Mouse (Mus musculus) gastrocnemius, postnatal 36 days (tissue): ENCODE measurements at regions not wholly inside any gene's neighbourhood (a gene's known extent, or its start where the extent isn't known, plus 50 kb on each side); places are given as distances from the start of the nearest gene placed in this dataset.
"Not testable (repeated sequence)": the region's sequence is repeated elsewhere in the genome, so short reads cannot be mapped to it uniquely, and the experiment has no call there.

Source experiments
- DNase-seq, 2 experiments: peaks; one replicate each; pipeline ENCODE4 v3.0.0; 2022
- intact Hi-C: fragments of 180-260 bp; cut with DNase I; formaldehyde crosslinking; loops from one replicate; pipeline ENCODE4 v1.15.1; 2025

- intact Hi-C loops: no loop called here
- DNase-seq: no peak
These were observed 741.4 kb downstream of the Adam6a start for GRCm38 (mm10) chr12:114285082-114285481.

DNA sequence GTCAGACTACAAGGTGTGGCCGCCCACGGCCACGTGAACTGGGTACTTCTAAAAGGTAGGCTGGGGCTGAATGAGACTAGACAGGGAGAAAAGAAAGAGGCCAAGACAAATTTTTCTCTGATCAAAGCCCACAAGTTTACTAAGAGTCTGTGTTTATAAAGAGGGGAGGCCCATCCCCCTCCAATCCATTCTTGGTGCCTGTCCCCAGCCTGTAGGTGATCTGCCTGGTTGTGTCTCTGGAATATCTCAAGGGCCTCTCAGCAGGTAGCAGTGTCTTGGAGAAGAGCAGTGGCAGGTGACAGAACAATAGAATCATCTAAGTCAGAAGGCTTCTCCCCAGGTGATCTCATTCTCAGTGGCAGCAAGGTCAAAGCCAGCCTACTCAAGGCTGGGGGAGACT lies 743.3 kb downstream of the Adam6a start:
- no peak for DNase-seq
- intact Hi-C loops: no loop called here

DNA sequence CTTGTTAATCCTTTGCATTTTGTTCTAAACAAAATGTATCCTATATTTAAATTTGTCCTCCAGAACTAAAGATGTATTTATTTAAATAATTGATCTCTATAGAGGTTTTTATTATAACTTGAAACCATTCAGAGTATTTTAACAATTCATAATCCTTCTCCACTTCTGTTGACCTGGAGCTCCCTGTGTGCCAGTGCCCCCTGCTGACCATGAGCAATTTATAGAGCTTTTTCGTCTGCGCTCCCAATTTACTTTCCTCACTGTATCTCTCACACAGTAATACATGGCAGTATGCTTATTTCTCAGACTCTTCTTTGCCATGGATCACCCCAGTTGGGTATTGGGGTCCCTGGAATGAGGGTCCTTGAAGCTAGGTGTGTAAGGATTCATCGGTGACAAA lies 747.4 kb downstream of the Adam6a start:
- intact Hi-C loops: no loop called here
- DNase-seq: no peak

DNA sequence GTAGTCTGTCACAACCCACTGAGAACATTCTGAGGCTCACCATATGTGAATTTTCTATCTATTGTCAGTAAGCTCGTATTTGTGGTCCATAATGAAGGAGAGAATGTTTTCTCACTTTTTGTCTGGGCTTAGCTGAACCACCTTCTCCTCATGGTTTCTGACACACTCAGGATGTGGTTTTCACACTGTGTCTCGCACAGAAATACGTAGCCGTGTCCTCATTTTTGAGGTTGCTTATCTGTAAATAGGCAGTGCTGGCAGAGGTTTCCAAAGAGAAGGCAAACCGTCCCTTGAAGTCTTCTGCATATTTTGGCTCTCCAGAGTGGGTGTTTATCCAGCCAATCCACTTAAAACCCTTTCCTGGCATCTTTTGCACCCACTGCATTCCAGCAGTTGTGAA lies 756.1 kb downstream of the Adam6a start:
- intact Hi-C loops: no loop called here
- no peak for DNase-seq

DNA sequence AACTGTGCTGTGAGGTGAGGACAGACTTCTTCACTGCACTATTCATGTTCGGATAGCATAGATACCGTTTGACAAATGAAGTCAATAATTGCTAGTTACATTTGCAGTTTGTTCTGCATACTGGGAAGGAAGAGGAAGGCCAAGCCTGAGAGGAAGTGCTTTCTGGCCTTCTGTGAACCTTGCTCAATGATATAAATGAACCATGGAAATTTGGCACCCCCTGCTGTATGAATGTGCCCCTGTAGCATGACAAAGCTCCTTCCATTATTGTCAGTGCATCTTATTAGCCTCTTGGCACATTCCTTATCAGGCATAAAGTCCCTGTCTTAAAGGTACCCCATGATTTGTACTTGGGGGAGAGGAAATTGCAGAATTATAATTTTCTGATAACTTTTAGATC lies 758.0 kb downstream of the Adam6a start:
- intact Hi-C loops: no loop called here
- no peak for DNase-seq

DNA sequence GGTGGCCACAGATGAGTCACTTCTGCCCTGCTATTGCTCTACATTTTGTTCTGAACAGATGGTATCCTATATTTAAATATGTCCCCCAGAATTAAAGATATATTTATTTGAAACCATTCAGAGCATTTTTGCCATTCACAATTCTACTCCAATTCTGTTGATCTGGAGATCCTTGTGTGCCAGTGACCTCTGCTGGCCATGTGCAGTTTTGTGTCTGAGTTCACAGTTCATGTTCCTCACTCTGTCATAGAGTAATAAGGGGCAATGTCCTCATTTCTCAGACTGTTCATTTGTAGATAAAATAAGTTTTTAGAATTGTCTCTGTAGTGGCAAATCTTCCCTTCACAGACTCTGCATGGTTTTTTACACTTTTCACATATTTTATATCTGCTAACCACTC lies 788.8 kb downstream of the Adam6a start:
- no peak for DNase-seq
- intact Hi-C loops: no loop called here

GRCm38 (mm10) chr12:114366276-114366675 lies 822.6 kb downstream of the Adam6a start:
- intact Hi-C loops: no loop called here
- no peak for DNase-seq

GRCm38 (mm10) chr12:114378696-114379350 lies 835.1 kb downstream of the Adam6a start:
- peak in 1 of 2 experiments; percentile 15 for DNase-seq
- intact Hi-C loops: not testable (repeated sequence)

GRCm38 (mm10) chr12:114391447-114391846 lies 847.7 kb downstream of the Adam6a start:
- DNase-seq: no peak

DNA sequence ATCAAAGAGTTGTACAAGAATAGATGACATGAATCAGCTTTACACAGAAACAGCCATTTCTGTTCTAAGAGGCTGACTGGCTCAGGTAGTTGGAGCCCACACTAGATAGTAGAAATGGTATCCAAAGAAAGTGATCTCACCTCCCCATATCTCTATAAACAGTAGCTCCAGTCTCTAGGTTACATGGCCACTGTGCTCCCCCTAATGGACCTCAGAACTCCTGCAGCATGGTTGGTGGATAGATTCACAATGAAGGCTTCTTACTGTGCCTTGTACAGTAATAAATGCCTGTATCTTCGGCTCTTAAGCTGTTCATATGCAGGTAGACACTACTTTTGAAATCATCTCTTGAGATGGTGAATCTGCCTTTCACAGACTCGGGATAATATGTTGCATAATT lies 862.5 kb downstream of the Adam6a start:
- intact Hi-C loops: no loop called here
- no peak for DNase-seq

More at GRCm38 (mm10) chr12:114391447-114391846, 847.7 kb downstream of the Adam6a start:
- intact Hi-C loops: no loop called here

- DNase-seq: no peak
- intact Hi-C loops: no loop called here
These were observed 890.8 kb downstream of the Adam6a start for GRCm38 (mm10) chr12:114434529-114434928.

DNA sequence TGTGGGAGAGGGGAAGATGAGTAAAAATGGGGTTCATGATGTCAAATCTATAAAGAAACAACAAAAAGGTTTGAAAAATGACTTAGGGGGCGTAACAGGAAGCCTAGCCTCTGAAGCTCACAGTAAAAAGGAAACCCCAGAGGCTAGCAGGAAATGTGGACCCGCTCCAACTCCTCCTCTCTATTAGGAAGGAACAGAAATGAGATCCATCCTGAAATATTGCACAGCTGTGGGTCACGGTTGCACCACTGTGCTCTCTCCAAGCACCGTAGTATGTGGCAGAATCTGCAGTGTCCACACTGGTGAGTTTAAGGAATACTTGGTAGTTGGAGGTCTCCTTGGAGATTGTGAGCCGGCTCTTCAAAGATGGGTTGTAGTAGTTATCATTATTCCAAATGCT lies 918.3 kb downstream of the Adam6a start:
- intact Hi-C loops: no loop called here
- DNase-seq: no peak

- intact Hi-C loops: no loop called here
- no peak for DNase-seq
These were observed 918.9 kb downstream of the Adam6a start for GRCm38 (mm10) chr12:114462566-114462965.

DNA sequence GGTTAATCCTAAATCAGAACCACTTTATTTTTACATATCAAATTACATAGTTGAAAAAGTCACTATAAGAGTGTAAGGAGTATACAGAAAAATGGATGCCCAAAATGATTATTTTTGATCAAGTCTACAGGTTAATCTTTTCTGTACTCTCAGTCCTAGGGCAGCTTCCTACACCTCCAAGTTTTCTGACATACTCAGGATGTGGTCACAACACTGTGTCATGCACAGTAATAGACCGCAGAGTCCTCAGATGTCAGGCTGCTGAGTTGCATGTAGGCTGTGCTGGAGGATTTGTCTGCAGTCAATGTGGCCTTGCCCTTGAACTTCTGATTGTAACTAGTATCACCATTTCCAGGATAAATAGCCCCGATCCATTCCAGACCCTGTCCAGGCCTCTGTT lies 925.1 kb downstream of the Adam6a start:
- intact Hi-C loops: no loop called here
- DNase-seq: no peak

DNA sequence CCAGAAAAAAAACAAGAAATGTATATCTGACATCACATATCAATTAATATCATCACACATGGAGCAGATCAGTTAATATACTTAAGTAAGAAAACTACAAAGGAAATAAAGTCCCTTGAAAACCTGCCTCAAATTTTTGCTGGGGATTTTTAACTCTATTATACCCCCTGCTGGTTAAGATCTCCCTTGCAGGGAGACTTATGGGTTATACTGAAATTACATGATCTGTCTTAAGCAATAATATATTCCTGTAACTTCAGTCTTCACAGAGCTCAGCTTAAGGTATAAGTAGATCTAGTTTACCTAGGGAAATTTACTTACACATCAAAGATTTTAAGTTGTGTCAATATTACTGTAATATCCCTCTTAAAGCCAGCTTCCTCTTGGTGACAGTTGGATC lies 929.0 kb downstream of the Adam6a start:
- intact Hi-C loops: loop anchor here (5.0 kb wide), 1 partner anchor 50 kb away; no protein-coding TSS in a partner anchor
- DNase-seq: not testable (repeated sequence)

- no peak for DNase-seq
- intact Hi-C loops: no loop called here
These were observed 935.0 kb downstream of the Adam6a start for GRCm38 (mm10) chr12:114478741-114479140.

DNA sequence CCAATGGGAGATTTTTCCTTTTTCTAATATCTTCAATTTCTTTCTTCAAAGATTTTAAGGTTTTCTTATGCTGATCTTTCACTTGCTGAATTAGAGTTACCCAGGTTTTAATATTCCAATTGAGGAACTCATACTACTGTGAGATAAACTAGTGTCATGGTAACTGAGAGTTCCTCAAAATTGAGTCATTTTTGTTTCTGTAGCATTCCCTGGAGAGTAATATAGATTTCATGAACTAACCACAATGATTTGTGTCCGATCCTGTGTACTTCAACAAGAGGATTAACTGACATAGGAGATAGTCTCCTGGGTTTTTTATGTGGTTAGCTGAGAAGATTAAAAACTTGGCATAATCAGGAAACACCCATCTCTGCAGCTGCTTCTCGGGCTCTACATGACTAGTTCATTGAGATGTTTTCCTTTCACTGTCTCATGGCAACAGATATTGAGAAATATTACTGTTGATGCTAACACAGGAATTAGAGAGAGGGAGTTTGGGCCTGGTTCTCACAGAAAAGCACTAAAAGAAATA lies 949.9 kb downstream of the Adam6a start:
- DNase-seq, intact Hi-C loops: not testable (repeated sequence)

DNA sequence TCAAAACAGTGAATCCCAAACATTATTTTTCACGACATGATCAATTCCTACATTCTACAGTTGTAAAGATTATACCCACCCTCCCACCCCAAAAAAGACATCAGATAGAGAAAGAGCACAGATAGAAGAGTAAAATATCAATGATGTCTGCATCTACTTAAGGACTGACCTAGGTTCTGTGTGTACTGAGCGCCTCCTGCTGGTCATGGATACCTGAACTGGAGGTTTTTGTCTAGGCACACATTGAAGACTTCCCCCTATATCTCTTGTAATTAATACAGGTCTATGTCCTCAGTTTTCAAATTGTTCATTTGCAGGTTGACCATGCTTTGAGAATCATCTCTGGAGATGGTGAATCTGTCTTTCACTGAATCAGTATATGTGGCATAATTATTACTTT lies 952.0 kb downstream of the Adam6a start:
- DNase-seq: no peak
- intact Hi-C loops: no loop called here

DNA sequence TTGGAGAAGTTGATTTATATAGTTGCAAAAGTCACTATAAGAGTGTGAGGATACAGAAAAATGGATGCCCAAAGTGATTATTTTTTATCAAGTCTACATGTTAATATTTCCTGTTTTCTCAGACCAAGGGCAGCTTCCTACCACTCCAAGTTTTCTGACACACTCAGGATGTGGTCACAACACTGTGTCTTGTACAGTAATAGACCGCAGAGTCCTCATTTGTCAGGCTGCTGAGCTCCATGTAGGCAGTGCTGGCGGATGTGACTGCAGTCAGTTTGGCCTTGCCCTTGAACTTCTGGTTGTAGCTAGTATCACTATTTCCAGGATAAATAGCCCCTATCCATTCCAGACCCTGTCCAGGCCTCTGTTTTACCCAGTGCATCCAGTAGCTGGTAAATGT lies 969.4 kb downstream of the Adam6a start:
- DNase-seq: no peak
- intact Hi-C loops: no loop called here

DNA sequence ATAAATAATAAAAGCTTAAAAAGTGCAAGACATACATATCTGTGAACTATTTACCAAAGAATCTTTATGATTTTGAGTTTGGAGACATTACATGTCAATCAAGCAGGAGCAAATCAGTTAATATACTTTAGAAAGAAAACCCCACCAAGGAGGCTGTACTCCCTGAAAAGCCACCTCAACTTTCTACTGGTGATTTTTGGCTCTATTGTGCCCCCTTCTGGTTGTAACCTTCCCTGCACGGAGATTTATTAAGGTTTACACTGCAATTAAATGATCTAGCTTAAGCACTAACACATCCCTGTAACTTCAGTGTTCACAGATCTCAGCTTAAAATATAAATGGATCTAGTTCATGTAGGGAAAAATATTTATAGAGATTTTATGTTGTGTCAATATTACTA lies 998.4 kb downstream of the Adam6a start:
- intact Hi-C loops, DNase-seq: not testable (repeated sequence)

DNA sequence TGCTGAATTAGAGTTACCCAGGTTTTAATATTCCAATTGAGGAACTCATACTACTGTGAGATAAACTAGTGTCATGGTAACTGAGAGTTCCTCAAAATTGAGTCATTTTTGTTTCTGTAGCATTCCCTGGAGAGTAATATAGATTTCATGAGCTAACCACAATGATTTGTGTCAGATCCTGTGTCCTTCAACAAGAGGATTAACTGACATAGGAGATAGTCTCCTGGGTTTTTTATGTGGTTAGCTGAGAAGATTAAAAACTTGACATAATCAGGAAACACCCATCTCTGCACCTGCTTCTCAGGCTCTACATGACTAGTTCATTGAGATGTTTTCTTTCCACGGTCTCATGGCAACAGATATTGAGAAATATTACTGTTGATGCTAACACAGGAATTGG lies 1001.2 kb downstream of the Adam6a start:
- intact Hi-C loops: not testable (repeated sequence)

DNA sequence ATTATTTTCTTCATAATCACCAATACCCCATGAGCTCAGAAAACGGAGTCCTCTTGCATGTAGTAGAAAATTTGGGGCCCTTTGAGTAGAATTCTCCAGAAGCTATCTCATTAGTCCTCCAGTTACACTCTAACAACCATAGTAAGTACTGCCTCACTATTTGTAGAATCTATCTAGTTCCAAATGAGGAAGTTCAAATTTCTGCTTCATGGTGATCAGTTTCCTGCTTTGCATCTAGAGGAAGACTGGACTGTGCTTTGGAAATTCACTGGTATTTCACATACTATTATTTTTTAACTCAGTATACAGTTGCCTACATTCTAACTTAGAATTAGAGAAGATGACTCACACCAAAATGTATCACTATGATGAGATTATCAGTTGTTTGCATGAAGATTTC lies 1018.7 kb downstream of the Adam6a start:
- intact Hi-C loops: no loop called here
- no peak for DNase-seq

More for the DNA sequence above, 1001.2 kb downstream of the Adam6a start:
- DNase-seq: not testable (repeated sequence)

DNA sequence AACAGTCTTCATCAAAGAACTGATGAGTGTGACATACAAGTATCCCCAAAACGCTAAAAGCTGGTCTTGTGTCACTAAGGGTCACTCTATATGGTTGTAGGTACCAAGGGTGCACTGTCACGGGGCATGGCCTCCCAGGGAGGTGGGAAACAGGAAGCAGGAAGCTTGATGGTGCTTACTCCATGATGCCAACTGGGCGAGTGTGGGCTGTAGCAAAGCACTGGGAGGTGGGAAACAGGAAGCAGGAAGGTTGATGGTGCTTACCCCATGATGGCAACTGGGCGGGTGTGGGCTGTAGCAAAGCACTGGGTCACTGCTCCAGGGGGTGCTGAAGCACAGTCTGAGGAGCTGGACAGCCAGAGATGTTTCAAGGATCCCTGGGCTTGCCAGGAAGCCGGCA lies 1019.3 kb downstream of the Adam6a start:
- intact Hi-C loops: no loop called here
- no peak for DNase-seq
